Mouse (Mus musculus): ENCODE measurements around the gene Gm28036. TPM values are rescaled to one million over a fixed set of nuclear protein-coding genes. Genes with fewer than 3 reads are reported as not detected.

Gm28036 gene
- polyA plus RNA-seq, 1 experiment from 2014 or later: 20.7 TPM

Other genes starting within 250 kb of the Gm28036 start
- gene Uqcc1, start 196.8 kb downstream of the Gm28036 start, polyA plus RNA-seq (2016; fragmentation: Nextera tagmentation; extraction: Ambion mirVana): 78.4 and 82.2 TPM in 2 replicates
- gene Gm15557, start 186.4 kb downstream of the Gm28036 start, polyA plus RNA-seq (2016; fragmentation: Nextera tagmentation; extraction: Ambion mirVana): not detected in 2 replicates
- 0.27 and 0.88 TPM in 2 replicates for gene Gdf5, start 181.7 kb downstream of the Gm28036 start, polyA plus RNA-seq (2016; fragmentation: Nextera tagmentation; extraction: Ambion mirVana)
- 28.8 and 28.9 TPM in 2 replicates for gene Cep250, start 170.6 kb downstream of the Gm28036 start, polyA plus RNA-seq (2016; fragmentation: Nextera tagmentation; extraction: Ambion mirVana)
- 1.4 and 2.1 TPM in 2 replicates for gene 6430550D23Rik, start 119.1 kb downstream of the Gm28036 start, polyA plus RNA-seq (2016; fragmentation: Nextera tagmentation; extraction: Ambion mirVana)
- gene Ergic3, start 119.0 kb downstream of the Gm28036 start, polyA plus RNA-seq (2016; fragmentation: Nextera tagmentation; extraction: Ambion mirVana): 194 and 199 TPM in 2 replicates
- not detected in 2 replicates for gene Fer1l4, start 74.1 kb downstream of the Gm28036 start, polyA plus RNA-seq (2016; fragmentation: Nextera tagmentation; extraction: Ambion mirVana)
- gene Spag4, start 61.9 kb downstream of the Gm28036 start, polyA plus RNA-seq (2016; fragmentation: Nextera tagmentation; extraction: Ambion mirVana): 4.1 TPM in 2 replicates
- 63.3 and 73.3 TPM in 2 replicates for gene Cpne1, start 15.1 kb downstream of the Gm28036 start, polyA plus RNA-seq (2016; fragmentation: Nextera tagmentation; extraction: Ambion mirVana)
- 47.5 and 50.4 TPM in 2 replicates for gene Rbm12, start 15.1 kb downstream of the Gm28036 start, polyA plus RNA-seq (2016; fragmentation: Nextera tagmentation; extraction: Ambion mirVana)
- gene Romo1, start 16.9 kb upstream of the Gm28036 start, polyA plus RNA-seq (2016; fragmentation: Nextera tagmentation; extraction: Ambion mirVana): 379 and 398 TPM in 2 replicates
- 41.7 and 45.2 TPM in 2 replicates for gene Nfs1, start 17.1 kb upstream of the Gm28036 start, polyA plus RNA-seq (2016; fragmentation: Nextera tagmentation; extraction: Ambion mirVana)
- 542 and 576 TPM in 2 replicates for gene Rbm39, start 53.1 kb upstream of the Gm28036 start, polyA plus RNA-seq (2016; fragmentation: Nextera tagmentation; extraction: Ambion mirVana)
- 71.6 and 77.4 TPM in 2 replicates for gene Phf20, start 69.4 kb upstream of the Gm28036 start, polyA plus RNA-seq (2016; fragmentation: Nextera tagmentation; extraction: Ambion mirVana)
- 2.5 and 2.6 TPM in 2 replicates for gene Cnbd2, start 185.2 kb upstream of the Gm28036 start, polyA plus RNA-seq (2016; fragmentation: Nextera tagmentation; extraction: Ambion mirVana)
- gene Scand1, start 185.6 kb upstream of the Gm28036 start, polyA plus RNA-seq (2016; fragmentation: Nextera tagmentation; extraction: Ambion mirVana): 49.0 and 52.1 TPM in 2 replicates